Mouse (Mus musculus) cerebellum, adult 11 months (tissue): ENCODE data around the gene 6330403K07Rik.

Experiments
- DNase-seq: peaks from one replicate; pipeline ENCODE4 v3.0.0; 2022

Gene 6330403K07Rik

GRCm38 (mm10) chr11:70982030-70982429, 51.3 kb downstream of the 6330403K07Rik start:
- DNase-seq = no peak
